Mouse (Mus musculus): Measurements from ENCODE around the gene Pld4. TPM values are rescaled to one million over a fixed set of nuclear protein-coding genes. Genes with fewer than 3 reads are reported as not detected.

Gene Pld4
- total and polyA plus RNA-seq, 3 experiments, result 112 to 226 (median 149) TPM

DNA sequence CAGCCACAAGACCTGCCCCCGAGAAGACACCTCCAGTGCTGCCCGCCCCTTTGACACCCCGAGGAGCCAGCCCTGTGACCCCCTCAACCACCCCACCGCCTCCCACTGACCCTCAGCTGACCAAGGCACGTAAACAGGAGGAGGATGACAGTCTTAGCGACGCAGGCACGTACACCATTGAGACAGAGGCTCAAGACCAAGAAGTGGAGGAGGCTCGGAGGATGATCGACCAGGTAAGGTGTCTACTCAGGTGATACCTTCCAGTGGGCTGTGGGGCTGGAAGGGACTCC lies 23.9 kb upstream of the Pld4 start:
- H3K9me3 ChIP-seq (replicated peaks; ENCODE audit: low read length), result no peaks in the 10 kb centered on the region
- H3K36me3 ChIP-seq (replicated peaks in 1 of 2; ENCODE audit: control insufficient read depth in 1 of 2, insufficient read depth in 1 of 2, low read length in 1 of 2), result peaks cover 40 to 70% of the 10 kb centered on the region in 2 experiments
- H3K4me1 ChIP-seq (ENCODE audit: control insufficient read depth in 1 of 2, insufficient read depth in 2 of 2), result peaks cover 0 to 18% of the 10 kb centered on the region in 2 experiments; a peak in 2 of 4 replicates
- in situ Hi-C loops (cut with MboI; ENCODE audit: low pct_ligation_motif_present, low pct_unique_long_range_greater_than_20kb, low sequenced_read_pairs) (no loop called here), dilution Hi-C loops (cut with MboI; ENCODE audit: extremely low pct_ligation_motif_present, extremely low pct_unique_long_range_greater_than_20kb, low sequenced_read_pairs) (no loop called here)
- no peak overlapping the region for H3K9ac ChIP-seq (ENCODE audit: insufficient read depth, low read depth)
- no peak overlapping the region for H3K4me3 ChIP-seq (replicated peaks in 1 of 3; ENCODE audit: low read depth in 2 of 3, low read length in 2 of 3, poor library complexity in 1 of 3)
- H3K79me2 ChIP-seq (replicated peaks; ENCODE audit: control insufficient read depth, extremely low read depth, insufficient read depth, poor library complexity, severe bottlenecking), result no peaks in the 10 kb centered on the region
- no peak overlapping the region for H3K4me2 ChIP-seq (ENCODE audit: insufficient read depth, low read depth, poor library complexity, severe bottlenecking)
- TF ChIP-seq USF1 (IDR thresholded peaks at IDR 0.05; ENCODE audit: low read depth, low read length) (no peak), RCOR1 (conservative IDR thresholded peaks at IDR 0.05; ENCODE audit: low read depth, low read length) (no peak), GABPA (IDR thresholded peaks at IDR 0.05; ENCODE audit: insufficient replicate concordance, low read depth, low read length) (no peak), ZNF384 (IDR thresholded peaks at IDR 0.05; ENCODE audit: low read depth, low read length) (no peak), HCFC1 (IDR thresholded peaks at IDR 0.05; ENCODE audit: low read depth, low read length) (no peak), MEF2A (IDR thresholded peaks at IDR 0.05; ENCODE audit: borderline replicate concordance, low read depth, low read length) (no peak), IRF4 (IDR thresholded peaks at IDR 0.05; ENCODE audit: low read depth, low read length) (no peak), E2F4 (IDR thresholded peaks at IDR 0.05; ENCODE audit: insufficient replicate concordance, low read depth, low read length) (no peak), ETS1 (conservative IDR thresholded peaks at IDR 0.05; ENCODE audit: low read depth, low read length) (no peak), POLR2AphosphoS2 (IDR thresholded peaks at IDR 0.05; ENCODE audit: low read depth, low read length) (no peak), JUND (conservative IDR thresholded peaks at IDR 0.05; ENCODE audit: low read depth, low read length) (no peak), ZC3H11A (IDR thresholded peaks at IDR 0.05; ENCODE audit: low read depth, low read length) (no peak), BHLHE40 (IDR thresholded peaks at IDR 0.05; ENCODE audit: low read depth, low read length) (no peak), UBTF (IDR thresholded peaks at IDR 0.05; ENCODE audit: low read depth, low read length) (no peak), JUN (IDR thresholded peaks at IDR 0.05; ENCODE audit: insufficient read depth, low read depth, low read length) (no peak), EP300 (IDR thresholded peaks at IDR 0.05; ENCODE audit: low read length) (no peak), TCF12 (IDR thresholded peaks at IDR 0.05; ENCODE audit: low read depth, low read length) (no peak), NELFE (IDR thresholded peaks at IDR 0.05; ENCODE audit: low read depth, low read length) (no peak)
- H3K27ac ChIP-seq (ENCODE audit: insufficient read depth, low read depth), result no peak overlapping the region
- no peaks in the 10 kb centered on the region for H3K27me3 ChIP-seq (replicated peaks)
- DNase-seq (ENCODE audit: extremely low read depth), result no peak

DNA sequence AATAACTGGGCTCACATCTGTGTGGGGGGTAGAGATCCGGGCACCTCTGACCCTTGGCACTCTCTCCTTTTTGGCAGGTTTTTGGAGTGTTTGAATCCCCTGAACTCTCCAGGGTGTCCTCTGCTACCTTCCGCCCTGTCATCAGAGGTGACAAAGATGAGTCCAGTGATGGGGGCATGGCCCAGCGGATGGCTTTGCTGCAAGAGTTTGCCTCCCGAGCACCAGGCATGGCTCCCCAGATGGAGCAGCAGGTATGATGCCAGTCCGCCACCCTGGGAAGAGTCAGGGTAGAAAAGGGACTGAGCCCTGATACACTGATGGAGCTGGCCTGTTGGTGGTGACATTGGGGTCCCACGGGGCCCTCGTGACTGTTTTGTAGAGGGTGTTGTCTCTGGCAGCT lies 23.4 kb upstream of the Pld4 start:
- in situ Hi-C loops (cut with MboI; ENCODE audit: low pct_ligation_motif_present, low pct_unique_long_range_greater_than_20kb, low sequenced_read_pairs) (no loop called here), dilution Hi-C loops (cut with MboI; ENCODE audit: extremely low pct_ligation_motif_present, extremely low pct_unique_long_range_greater_than_20kb, low sequenced_read_pairs) (no loop called here)
- H3K4me2 ChIP-seq (ENCODE audit: insufficient read depth, low read depth, poor library complexity, severe bottlenecking), result no peak overlapping the region
- no peaks in the 10 kb centered on the region for H3K79me2 ChIP-seq (replicated peaks; ENCODE audit: control insufficient read depth, extremely low read depth, insufficient read depth, poor library complexity, severe bottlenecking)
- H3K27ac ChIP-seq (ENCODE audit: insufficient read depth, low read depth), result no peak overlapping the region
- no peak overlapping the region for H3K9ac ChIP-seq (ENCODE audit: insufficient read depth, low read depth)
- H3K4me1 ChIP-seq (ENCODE audit: control insufficient read depth in 1 of 2, insufficient read depth in 2 of 2), result peaks cover 1 to 23% of the 10 kb centered on the region in 2 experiments
- no peaks in the 10 kb centered on the region for H3K27me3 ChIP-seq (replicated peaks)
- peaks cover 40 to 68% of the 10 kb centered on the region in 2 experiments for H3K36me3 ChIP-seq (replicated peaks in 1 of 2; ENCODE audit: control insufficient read depth in 1 of 2, insufficient read depth in 1 of 2, low read length in 1 of 2)
- H3K9me3 ChIP-seq (replicated peaks; ENCODE audit: low read length), result no peaks in the 10 kb centered on the region
- TF ChIP-seq IRF4 (IDR thresholded peaks at IDR 0.05; ENCODE audit: low read depth, low read length) (no peak), MYC (IDR thresholded peaks at IDR 0.05; ENCODE audit: low read depth, low read length) (no peak), MEF2A (IDR thresholded peaks at IDR 0.05; ENCODE audit: borderline replicate concordance, low read depth, low read length) (no peak), SIN3A (IDR thresholded peaks at IDR 0.05; ENCODE audit: low read length) (no peak), MAFK (IDR thresholded peaks at IDR 0.05; ENCODE audit: insufficient replicate concordance, low read length) (no peak), NELFE (IDR thresholded peaks at IDR 0.05; ENCODE audit: low read depth, low read length) (no peak), PAX5 (IDR thresholded peaks at IDR 0.05; ENCODE audit: low read length) (no peak), SMC3 (IDR thresholded peaks at IDR 0.05; ENCODE audit: low read depth, low read length) (no peak), USF1 (IDR thresholded peaks at IDR 0.05; ENCODE audit: low read depth, low read length) (no peak), BHLHE40 (IDR thresholded peaks at IDR 0.05; ENCODE audit: low read depth, low read length) (no peak), TCF12 (IDR thresholded peaks at IDR 0.05; ENCODE audit: low read depth, low read length) (no peak), EP300 (IDR thresholded peaks at IDR 0.05; ENCODE audit: low read length) (no peak), TBP (conservative IDR thresholded peaks at IDR 0.05; ENCODE audit: low read depth, low read length) (no peak), MAX (IDR thresholded peaks at IDR 0.05; ENCODE audit: low read length) (no peak), ZC3H11A (IDR thresholded peaks at IDR 0.05; ENCODE audit: low read depth, low read length) (no peak), POLR2AphosphoS2 (IDR thresholded peaks at IDR 0.05; ENCODE audit: low read depth, low read length) (no peak), RAD21 (IDR thresholded peaks at IDR 0.05; ENCODE audit: low read depth, low read length) (no peak), RCOR1 (conservative IDR thresholded peaks at IDR 0.05; ENCODE audit: low read depth, low read length) (no peak)
- H3K4me3 ChIP-seq (replicated peaks in 1 of 3; ENCODE audit: low read depth in 2 of 3, low read length in 2 of 3, poor library complexity in 1 of 3), result no peak overlapping the region
- no peak for DNase-seq (ENCODE audit: extremely low read depth)
